Mouse (Mus musculus) urinary bladder, postnatal 10 days (tissue): ENCODE data around the gene Dguok.

Experiments used
- DNase-seq: peaks from one replicate; pipeline ENCODE4 v3.0.0; 2022; ENCODE audit warnings: low spot score

The Dguok gene

DNA sequence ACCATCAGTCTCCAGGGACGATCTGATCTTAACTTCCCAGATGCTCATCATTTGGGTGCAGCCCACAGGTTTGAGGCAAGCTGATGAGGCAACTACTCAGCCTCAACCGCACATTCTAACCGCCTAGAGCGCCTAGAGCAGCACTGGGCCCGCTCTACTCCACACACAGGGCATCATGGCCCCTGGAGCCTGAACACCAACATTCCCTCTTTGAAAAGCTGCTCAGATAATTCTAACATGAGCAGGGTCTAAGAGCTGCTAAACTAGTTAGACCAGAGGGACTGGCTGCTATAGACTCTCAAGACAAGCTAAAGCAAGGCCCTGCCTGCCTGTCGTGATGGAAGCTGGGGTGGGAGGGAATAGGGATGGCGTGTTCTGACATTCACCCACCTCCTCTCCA, 73.8 kb downstream of the Dguok start:
- no peak for DNase-seq
